Mouse (Mus musculus): ENCODE measurements around the gene Slc6a17.

- TF ChIP-seq POLR2A (IDR thresholded peaks at IDR 0.05; ENCODE audit: control insufficient read depth, low read depth, low read length) (no peak), CTCF (IDR thresholded peaks at IDR 0.05; ENCODE audit: control insufficient read depth, insufficient read depth, insufficient replicate concordance, low read depth, low read length) (no peak)
Measured at GRCm38 (mm10) chr3:107529182-107529581, 11.4 kb upstream of the Slc6a17 start.
